Mouse (Mus musculus) forebrain, embryonic 12.5 days (tissue): ENCODE data around the gene Rpl18. TPM values are rescaled to one million over a fixed set of nuclear protein-coding genes. Genes with fewer than 3 reads are reported as not detected.

Experiments used
- ATAC-seq: fragments of 200-750 bp; cut with Nextera tagmentation; 2 replicates; pipeline ENCODE4 v1.8.0; 2017; ENCODE audit warnings: moderate TSS enrichment; ENCODE audit not compliant: low FRiP score
- H3K27ac ChIP-seq: fragments of 300-500 bp; sonication (generic); 2 replicates; pipeline ENCODE4 v1.5.1; 2016; ENCODE audit warnings: mild to moderate bottlenecking
- H3K27me3 ChIP-seq: fragments of 300-500 bp; sonication (generic); 2 replicates; pipeline ENCODE4 v1.6.1; 2016; ENCODE audit warnings: mild to moderate bottlenecking
- H3K36me3 ChIP-seq: fragments of 300-500 bp; sonication (generic); replicated peaks from 2 replicates; pipeline ENCODE4 v1.6.1; 2016; ENCODE audit warnings: mild to moderate bottlenecking
- H3K4me1 ChIP-seq: fragments of 300-500 bp; sonication (generic); 2 replicates; pipeline ENCODE4 v1.6.1; 2016
- H3K4me2 ChIP-seq: fragments of 300-500 bp; sonication (generic); 2 replicates; pipeline ENCODE4 v1.6.1; 2016; ENCODE audit warnings: mild to moderate bottlenecking, moderate library complexity
- H3K4me3 ChIP-seq: fragments of 300-500 bp; sonication (generic); replicated peaks from 2 replicates; pipeline ENCODE4 v1.5.1; 2016; ENCODE audit warnings: mild to moderate bottlenecking
- H3K9ac ChIP-seq: fragments of 300-500 bp; sonication (generic); 2 replicates; pipeline ENCODE4 v1.6.1; 2016; ENCODE audit warnings: mild to moderate bottlenecking
- H3K9me3 ChIP-seq: fragments of 300-500 bp; sonication (generic); 2 replicates; pipeline ENCODE4 v1.6.1; 2016
- WGBS: fragments of 180-500 bp; shearing (Covaris S2); methylation state at CpG from one replicate; pipeline ENCODE4 v1.1.7; 2016; 5-methylcytosine and 5-hydroxymethylcytosine counted together
- polyA plus RNA-seq: library from polyadenylated mRNA; unstranded; fragments of >200 nt; fragmentation: Nextera tagmentation; extraction: Ambion mirVana; gene quantifications from 2 replicates; pipeline ENCODE4 v1.2.1, GENCODE M21; 2016

The Rpl18 gene
- polyA plus RNA-seq, 1 experiment from 2014 or later: 745 TPM

DNA sequence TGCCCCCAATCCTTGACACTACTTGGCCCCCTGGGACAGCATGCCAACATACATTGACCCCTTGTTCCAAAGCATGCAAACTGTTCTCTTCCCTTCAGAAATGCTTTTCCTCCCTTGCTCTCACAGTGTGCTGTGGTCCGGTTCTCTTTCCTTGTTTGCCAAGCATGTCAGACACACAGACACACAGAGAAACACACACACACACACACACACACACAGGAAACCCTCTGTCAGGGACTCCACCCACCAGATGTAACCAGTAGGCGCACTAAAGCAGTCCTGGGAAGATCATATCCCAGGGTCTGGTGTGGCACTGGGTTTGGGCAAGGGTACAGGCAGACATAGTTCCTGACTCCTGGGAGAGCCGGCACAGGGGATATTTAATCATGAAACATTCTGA is 28.4 kb upstream of the Rpl18 start:
- Histone ChIP-seq H3K9ac (no peak overlapping the region), H3K4me3 (no peak overlapping the region), H3K27me3 (peaks cover 25% of the 10 kb centered on the region), H3K27ac (no peak overlapping the region), H3K9me3 (no peaks in the 10 kb centered on the region), H3K36me3 (no peaks in the 10 kb centered on the region), H3K4me1 (peaks cover 15% of the 10 kb centered on the region), H3K4me2 (no peak overlapping the region)
- no peak for ATAC-seq
- 83% methylated on average over 3 of the region's 3 CpGs for WGBS

DNA sequence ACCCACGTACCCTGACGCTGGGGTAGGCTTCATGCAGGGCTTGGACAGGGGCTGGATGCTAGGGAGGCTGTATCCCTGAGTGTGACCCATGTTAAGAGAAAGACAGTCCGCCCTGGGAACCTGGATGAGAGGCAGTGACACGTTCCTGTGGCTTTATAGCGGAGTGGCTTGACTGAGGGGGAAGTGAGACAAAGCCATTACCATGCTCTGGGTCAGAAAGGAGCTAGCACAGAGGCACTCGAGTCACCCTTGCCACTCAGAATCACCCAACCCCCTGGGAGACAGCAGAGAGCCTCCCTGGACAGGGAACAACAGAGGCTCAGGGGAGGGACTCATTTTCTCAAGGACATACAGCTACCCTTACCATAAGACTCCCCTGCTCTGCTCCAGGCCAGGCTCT is 26.2 kb upstream of the Rpl18 start:
- WGBS: 66% methylated on average over 6 of the region's 6 CpGs

DNA sequence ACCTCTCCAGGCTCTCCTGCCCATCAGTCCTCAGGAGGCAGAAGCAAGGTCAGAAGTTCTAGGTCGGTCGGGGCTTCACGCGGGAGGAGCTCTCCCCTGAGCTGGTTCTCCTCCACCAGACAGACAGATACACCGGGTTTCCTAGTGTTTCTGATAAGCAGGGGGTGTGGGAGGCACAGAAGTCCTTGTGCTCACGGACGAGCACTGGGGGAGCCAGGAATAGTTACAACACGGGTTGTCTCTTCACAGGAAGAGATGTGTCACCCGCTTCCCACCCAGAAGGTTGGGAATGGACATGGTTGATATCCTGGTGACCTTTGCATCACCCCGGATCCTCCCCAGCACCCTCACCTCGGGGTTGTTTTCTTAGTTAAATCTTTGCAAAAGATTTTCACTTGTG is 25.5 kb upstream of the Rpl18 start:
- Histone ChIP-seq H3K9me3 (no peaks in the 10 kb centered on the region), H3K9ac (no peak overlapping the region), H3K27ac (no peak overlapping the region), H3K4me3 (no peak overlapping the region), H3K36me3 (no peaks in the 10 kb centered on the region), H3K27me3 (peaks cover 15% of the 10 kb centered on the region; the same call in 1 of the 2 replicates), H3K4me2 (no peak overlapping the region), H3K4me1 (peaks cover 6% of the 10 kb centered on the region; the same call in 1 of the 2 replicates)
- ATAC-seq: no peak
- WGBS: 76% methylated on average over 11 of the region's 11 CpGs

More for the DNA sequence above, 26.2 kb upstream of the Rpl18 start:
- no peaks in the 10 kb centered on the region for H3K9me3 ChIP-seq
- no peak for ATAC-seq
- no peak overlapping the region for H3K27ac ChIP-seq
- H3K4me2 ChIP-seq: no peak overlapping the region
- peaks cover 21% of the 10 kb centered on the region for H3K27me3 ChIP-seq
- H3K9ac ChIP-seq: no peak overlapping the region; the same call in 1 of the 2 replicates
- H3K4me3 ChIP-seq: no peak overlapping the region
- no peaks in the 10 kb centered on the region for H3K36me3 ChIP-seq
- H3K4me1 ChIP-seq: peaks cover 6% of the 10 kb centered on the region; the same call in 1 of the 2 replicates

DNA sequence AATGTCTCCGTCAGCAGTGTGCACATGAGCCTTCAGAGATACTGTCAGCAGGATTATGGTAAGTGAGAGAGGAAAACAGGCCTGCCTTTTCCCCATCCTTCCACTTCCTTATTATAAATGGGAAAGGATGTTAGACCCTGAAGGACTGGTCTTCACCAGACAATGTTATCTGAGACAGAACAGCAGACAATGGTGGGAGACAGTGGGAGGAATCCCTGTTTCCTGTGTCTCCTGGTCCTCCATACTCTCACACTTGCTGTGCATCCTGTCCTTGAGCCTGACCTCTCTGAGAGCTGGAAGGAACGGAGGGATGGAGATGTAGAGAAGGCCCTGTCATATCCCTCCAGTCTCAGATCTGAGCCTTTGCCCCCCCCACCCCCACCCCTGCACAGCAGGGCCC is 22.9 kb upstream of the Rpl18 start:
- WGBS: 81% methylated on average over 2 of the region's 2 CpGs
- Histone ChIP-seq H3K9me3 (no peaks in the 10 kb centered on the region), H3K4me1 (peaks cover 4% of the 10 kb centered on the region; the same call in 1 of the 2 replicates), H3K27ac (no peak overlapping the region), H3K36me3 (no peaks in the 10 kb centered on the region), H3K9ac (no peak overlapping the region), H3K4me2 (no peak overlapping the region), H3K27me3 (peaks cover 4% of the 10 kb centered on the region; the same call in 1 of the 2 replicates), H3K4me3 (no peak overlapping the region)
- no peak for ATAC-seq

DNA sequence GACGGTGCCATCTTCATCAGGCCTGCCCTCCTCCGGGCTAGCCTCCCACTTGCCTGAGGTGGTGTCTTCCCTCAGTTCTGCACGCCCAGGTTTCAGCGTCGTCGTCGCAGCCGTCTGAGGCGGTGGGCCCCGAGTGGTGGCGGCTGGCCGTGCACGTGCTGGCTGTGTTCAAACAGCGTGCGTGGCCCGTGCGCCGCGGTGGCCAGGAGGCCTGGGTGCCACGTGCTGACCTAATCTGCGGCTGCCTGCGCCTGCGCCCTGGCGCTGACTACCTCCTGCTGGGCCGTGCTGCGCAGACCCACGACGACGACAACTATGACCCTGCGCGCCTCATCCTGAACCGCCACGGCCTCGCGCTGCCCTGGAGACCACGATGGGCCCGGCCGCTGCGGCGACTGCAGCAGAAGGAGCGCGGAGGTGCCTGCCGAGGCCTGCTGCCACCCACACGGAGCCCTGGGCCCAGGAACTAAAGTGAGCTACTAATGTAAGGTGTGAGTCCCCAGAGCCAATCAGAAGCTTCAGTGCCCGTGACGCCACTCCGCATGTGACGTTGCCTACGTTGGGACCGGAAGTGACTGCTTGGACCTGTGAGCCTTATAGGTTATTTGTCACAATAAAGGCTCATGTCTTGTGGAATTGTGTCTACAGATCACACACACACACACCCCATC is 21.2 kb upstream of the Rpl18 start, which contains the start of gene Sec1:
TSS of gene Sec1 (minus strand) at position 482 of the 671 bp plus-strand sequence.
- H3K9ac ChIP-seq: no peak within 1 kb of the TSS
- 0 out of 2 replicates have a peak, but pooled peaks have one; percentile 23 for ATAC-seq
- H3K27me3 ChIP-seq: peaks cover 14% of the 10 kb centered on the region
- no peak within 1 kb of the TSS for H3K4me3 ChIP-seq
- H3K27ac ChIP-seq: no peak within 1 kb of the TSS
- no peaks in the 10 kb centered on the region for H3K9me3 ChIP-seq
- H3K4me2 ChIP-seq: no peak within 1 kb of the TSS
- H3K36me3 ChIP-seq: no peaks in the 10 kb centered on the region
- peaks cover 4% of the 10 kb centered on the region; the same call in 1 of the 2 replicates for H3K4me1 ChIP-seq
- WGBS: 89% methylated on average over 50 of the region's 50 CpGs

DNA sequence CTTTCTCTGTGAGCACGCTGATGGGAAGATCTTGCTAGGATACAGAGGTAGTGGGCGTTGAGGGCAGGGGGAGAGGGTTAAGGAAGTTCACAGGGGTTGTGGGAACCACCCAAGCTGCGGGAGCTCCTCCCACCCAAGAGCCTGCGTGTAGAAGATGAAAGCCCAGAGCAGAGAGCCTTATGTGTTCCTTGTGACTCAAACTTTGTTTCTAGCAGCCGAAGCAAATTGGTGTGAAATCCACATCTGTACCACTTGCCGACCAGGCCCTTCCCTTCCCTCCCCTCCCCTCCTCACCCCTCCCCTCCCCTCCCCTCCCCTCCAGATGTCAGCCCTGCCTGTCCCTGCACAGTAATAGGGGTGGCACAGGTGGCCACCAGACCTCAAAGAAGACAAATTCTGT is 20.2 kb upstream of the Rpl18 start:
- WGBS: 38% methylated on average over 6 of the region's 6 CpGs
- no peak for ATAC-seq
- H3K27ac ChIP-seq: no peak overlapping the region

DNA sequence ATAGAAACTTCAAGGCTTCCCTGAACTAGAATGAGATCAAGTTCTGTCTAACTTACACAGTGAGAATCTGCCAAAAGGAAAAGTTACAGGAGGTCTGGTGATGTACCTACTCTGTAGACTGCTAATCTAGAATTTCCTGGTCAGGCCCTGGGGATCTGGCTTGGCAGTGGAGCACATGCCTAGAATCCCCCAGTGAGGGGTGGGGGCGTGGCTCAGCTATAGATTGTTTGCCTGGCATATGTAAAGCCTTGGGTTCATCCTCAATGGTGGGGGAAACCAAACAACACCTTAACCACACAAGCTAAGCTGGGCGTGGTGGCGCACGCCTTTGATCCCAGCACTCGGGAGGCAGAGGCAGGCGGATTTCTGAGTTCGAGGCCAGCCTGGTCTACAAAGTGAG is 17.4 kb upstream of the Rpl18 start:
- peaks cover 37% of the 10 kb centered on the region for H3K27me3 ChIP-seq
- WGBS: 85% methylated on average over 7 of the region's 7 CpGs
- H3K4me1 ChIP-seq: peaks cover 31% of the 10 kb centered on the region

More for the DNA sequence above, 20.2 kb upstream of the Rpl18 start:
- no peak overlapping the region for H3K4me3 ChIP-seq
- no peak overlapping the region for H3K4me2 ChIP-seq
- no peaks in the 10 kb centered on the region for H3K36me3 ChIP-seq
- peaks cover 14% of the 10 kb centered on the region for H3K4me1 ChIP-seq
- peaks cover 24% of the 10 kb centered on the region for H3K27me3 ChIP-seq
- no peaks in the 10 kb centered on the region for H3K9me3 ChIP-seq
- no peak overlapping the region for H3K9ac ChIP-seq

DNA sequence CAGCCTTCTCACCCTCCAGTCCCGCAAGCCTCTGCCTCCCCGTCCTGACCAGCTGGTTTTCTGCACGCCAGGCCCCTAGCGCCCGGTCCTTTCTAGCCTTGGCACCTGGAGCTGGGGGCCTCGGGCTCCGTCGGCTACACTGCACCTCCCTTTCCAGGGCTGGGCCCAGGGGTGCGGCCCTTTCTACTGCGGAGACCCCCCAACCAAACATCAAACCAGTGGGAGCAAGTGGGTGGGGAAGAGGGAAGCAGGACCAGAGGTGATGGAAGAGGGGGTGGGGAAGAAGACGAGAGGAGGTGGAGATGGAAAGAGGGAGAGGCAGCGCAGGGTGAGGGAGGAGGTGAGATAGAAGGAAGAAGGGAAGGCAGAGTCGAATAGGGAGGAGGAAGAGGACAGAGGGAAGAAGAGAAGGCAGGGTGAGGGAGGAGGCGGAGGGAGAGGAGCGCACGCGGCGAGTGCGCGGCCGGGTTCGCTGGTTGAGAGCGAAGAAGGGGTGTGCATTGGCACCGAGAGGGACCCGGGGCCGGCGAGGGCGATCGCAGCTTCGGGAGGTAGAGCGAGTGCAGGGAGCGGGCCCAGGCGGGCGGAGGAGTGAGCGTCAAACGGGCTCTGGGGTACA is 15.6 kb upstream of the Rpl18 start, which contains the start of gene Car11:
TSS of gene Car11 (plus strand) at position 321 of the 619 bp plus-strand sequence.
- H3K4me1 ChIP-seq: peaks cover 46% of the 10 kb centered on the region
- 2% methylated on average over 35 of the region's 36 CpGs for WGBS
- H3K36me3 ChIP-seq: no peaks in the 10 kb centered on the region
- H3K27ac ChIP-seq: peak within 1 kb of the TSS; percentile 47; the same call in 1 of the 2 replicates
- H3K4me2 ChIP-seq: peak within 1 kb of the TSS; percentile 73
- H3K9me3 ChIP-seq: no peaks in the 10 kb centered on the region
- peak within 1 kb of the TSS; percentile 45 for H3K4me3 ChIP-seq
- H3K9ac ChIP-seq: peak within 1 kb of the TSS; percentile 54
- peaks cover 37% of the 10 kb centered on the region for H3K27me3 ChIP-seq
- ATAC-seq: no peak

More for the DNA sequence above, 17.4 kb upstream of the Rpl18 start:
- Histone ChIP-seq H3K9me3 (no peaks in the 10 kb centered on the region), H3K36me3 (no peaks in the 10 kb centered on the region), H3K4me3 (no peak overlapping the region), H3K9ac (no peak overlapping the region), H3K27ac (no peak overlapping the region), H3K4me2 (no peak overlapping the region)
- ATAC-seq: no peak

DNA sequence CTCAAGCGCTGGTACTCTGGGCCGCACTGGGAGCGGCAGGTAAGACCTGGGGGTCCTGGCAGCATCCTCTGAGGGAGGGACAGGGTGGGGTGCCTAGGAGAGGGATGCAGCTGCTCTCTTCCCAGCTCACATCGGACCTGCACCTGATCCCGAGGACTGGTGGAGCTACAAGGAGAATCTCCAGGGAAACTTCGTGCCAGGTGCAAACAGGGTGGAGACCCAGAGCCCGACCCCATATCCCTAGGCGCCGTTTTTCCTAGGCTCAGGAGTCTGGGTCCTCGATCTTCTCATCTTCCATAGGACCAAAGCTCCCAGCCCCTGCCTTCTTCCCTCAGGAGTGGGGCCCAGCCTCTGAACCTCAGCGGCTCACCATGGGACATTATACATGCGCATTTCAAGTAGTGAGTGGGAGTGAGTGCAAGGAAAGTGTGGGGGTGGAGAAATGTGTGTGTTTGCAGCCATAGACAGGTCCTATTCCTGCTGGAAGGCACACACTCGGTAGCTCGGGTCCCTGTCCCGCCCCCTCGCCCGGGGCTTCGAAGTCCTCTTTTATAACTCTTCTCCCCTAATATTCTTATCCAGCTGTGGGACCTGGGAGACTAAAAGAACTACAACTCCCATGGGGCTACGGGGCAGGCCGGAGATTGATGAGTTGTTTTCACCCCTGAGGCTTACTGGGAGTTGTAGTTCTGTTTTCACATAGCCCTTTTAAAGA is 14.8 kb upstream of the Rpl18 start:
- H3K4me3 ChIP-seq: peak overlapping the region; percentile 45
- H3K27ac ChIP-seq: peak overlapping the region; percentile 47; the same call in 1 of the 2 replicates
- H3K36me3 ChIP-seq: no peaks in the 10 kb centered on the region
- WGBS: under 1% methylated on average over 20 of the region's 20 CpGs
- H3K27me3 ChIP-seq: peaks cover 37% of the 10 kb centered on the region
- H3K9me3 ChIP-seq: no peaks in the 10 kb centered on the region
- H3K4me2 ChIP-seq: peak overlapping the region; percentile 73
- 0 out of 2 replicates have a peak, but pooled peaks have one; percentile 9 for ATAC-seq
- peaks cover 46% of the 10 kb centered on the region for H3K4me1 ChIP-seq
- peak overlapping the region; percentile 54 for H3K9ac ChIP-seq

DNA sequence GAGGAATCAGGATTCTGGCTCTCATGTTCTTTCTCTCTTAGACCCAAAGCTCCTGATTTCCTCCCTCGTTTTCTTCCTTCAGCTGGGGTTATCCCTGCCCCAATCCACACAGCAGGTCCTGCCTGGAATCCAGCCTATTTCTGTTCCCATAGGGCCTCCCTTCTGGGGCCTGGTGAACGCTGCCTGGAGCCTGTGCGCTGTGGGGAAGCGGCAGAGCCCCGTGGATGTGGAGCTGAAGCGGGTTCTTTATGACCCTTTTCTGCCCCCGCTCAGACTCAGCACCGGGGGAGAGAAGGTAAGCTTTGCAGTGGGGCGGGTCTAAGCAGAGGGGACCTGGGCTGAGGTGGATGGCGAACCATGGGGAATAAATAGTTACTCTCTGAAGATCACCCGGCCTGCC is 14.2 kb upstream of the Rpl18 start:
- no peaks in the 10 kb centered on the region for H3K36me3 ChIP-seq
- peaks cover 53% of the 10 kb centered on the region for H3K4me1 ChIP-seq
- peaks cover 37% of the 10 kb centered on the region for H3K27me3 ChIP-seq
- H3K27ac ChIP-seq: no peak overlapping the region
- ATAC-seq: no peak
- no peaks in the 10 kb centered on the region for H3K9me3 ChIP-seq
- peak overlapping the region; percentile 30; the same call in 1 of the 2 replicates for H3K9ac ChIP-seq
- WGBS: 26% methylated on average over 11 of the region's 11 CpGs
- peak overlapping the region; percentile 73 for H3K4me2 ChIP-seq
- peak overlapping the region; percentile 45 for H3K4me3 ChIP-seq

DNA sequence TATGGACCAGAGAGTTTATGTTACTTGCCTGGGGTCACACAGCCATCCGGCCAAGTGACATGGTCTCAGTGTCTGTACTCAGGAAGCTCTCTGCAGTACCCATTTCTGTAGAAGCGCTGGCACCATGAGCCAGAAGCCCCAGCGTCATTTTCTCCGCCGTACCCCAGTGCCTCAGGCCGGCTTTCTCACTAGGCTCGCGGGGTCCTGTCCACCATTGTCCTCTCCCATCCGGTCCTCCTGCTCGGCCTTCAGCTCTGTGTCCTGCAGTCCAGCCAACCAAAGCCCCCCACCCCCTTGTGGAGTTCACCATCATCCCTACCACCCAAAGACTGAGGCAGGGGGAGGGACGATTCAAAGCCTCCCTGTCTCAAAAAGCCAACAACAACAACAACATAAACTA is 13.7 kb upstream of the Rpl18 start:
- Histone ChIP-seq H3K36me3 (no peaks in the 10 kb centered on the region), H3K27me3 (peaks cover 37% of the 10 kb centered on the region), H3K4me1 (peaks cover 58% of the 10 kb centered on the region), H3K27ac (no peak overlapping the region), H3K4me3 (no peak overlapping the region), H3K4me2 (peak overlapping the region; percentile 73; the same call in 1 of the 2 replicates), H3K9ac (no peak overlapping the region), H3K9me3 (no peaks in the 10 kb centered on the region)
- ATAC-seq: no peak
- 86% methylated on average over 11 of the region's 11 CpGs for WGBS

DNA sequence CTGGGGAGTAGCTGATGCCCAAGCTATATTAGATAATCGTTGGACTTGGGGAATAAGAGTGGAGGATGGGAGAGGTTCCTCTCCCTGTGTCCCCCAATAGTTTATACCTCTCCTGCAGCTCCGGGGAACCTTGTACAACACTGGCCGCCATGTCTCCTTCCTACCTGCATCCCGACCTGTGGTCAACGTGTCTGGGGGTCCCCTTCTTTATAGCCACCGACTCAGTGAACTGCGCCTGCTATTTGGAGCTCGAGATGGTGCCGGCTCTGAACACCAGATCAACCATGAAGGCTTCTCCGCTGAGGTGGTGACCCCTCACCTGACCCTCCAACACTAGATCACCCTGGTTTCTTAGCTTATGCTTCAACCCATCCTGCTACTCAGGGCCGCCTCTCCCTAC is 12.9 kb upstream of the Rpl18 start:
- H3K4me3 ChIP-seq: no peak overlapping the region
- WGBS: 96% methylated on average over 11 of the region's 11 CpGs

More for the DNA sequence above, 12.9 kb upstream of the Rpl18 start:
- no peak overlapping the region for H3K9ac ChIP-seq
- no peak overlapping the region for H3K27ac ChIP-seq
- peaks cover 65% of the 10 kb centered on the region for H3K4me1 ChIP-seq
- no peaks in the 10 kb centered on the region for H3K36me3 ChIP-seq
- no peaks in the 10 kb centered on the region for H3K9me3 ChIP-seq
- peaks cover 37% of the 10 kb centered on the region for H3K27me3 ChIP-seq
- no peak for ATAC-seq
- H3K4me2 ChIP-seq: no peak overlapping the region
